Mouse (Mus musculus) spleen, postnatal 36 days (tissue): ENCODE data around the gene Serpine1.
"Not testable (repeated sequence)": the region's sequence is repeated elsewhere in the genome, so short reads cannot be mapped to it uniquely, and the experiment has no call there.

Source experiments
- DNase-seq, 2 experiments: peaks; one replicate each; pipeline ENCODE4 v3.0.0; 2022; ENCODE audit warnings: low spot score in 2 of 2, mixed read lengths in 1 of 2

Serpine1 gene

GRCm38 (mm10) chr5:137072079-137072960 is at the start of gene Serpine1:
Gene Serpine1, minus strand, starts transcription at chr5:137072268.
- DNase-seq, result peak; percentile 32 to 37

- DNase-seq, result no peak
These were observed 49.2 kb upstream of the Serpine1 start for GRCm38 (mm10) chr5:137121280-137121679.

DNA sequence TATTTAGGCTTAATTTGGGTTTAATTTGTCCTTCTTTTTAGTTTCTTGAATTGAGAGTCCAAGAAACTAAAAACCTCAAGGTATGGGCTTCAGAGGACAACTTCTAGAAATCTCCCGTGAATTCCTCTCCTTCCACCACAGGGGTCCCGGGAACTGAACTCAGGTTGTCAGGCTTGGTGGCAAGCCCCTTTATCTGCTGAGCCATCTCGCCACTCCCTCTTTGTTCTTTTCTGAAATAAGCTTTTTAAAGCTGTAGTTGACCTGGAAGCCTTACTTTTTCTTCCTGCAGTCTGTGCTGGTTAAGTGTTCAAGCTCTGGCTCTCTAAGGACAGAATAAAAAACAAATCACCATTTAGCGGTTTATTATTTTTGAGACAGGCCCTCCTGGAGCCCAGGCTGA is 46.8 kb upstream of the Serpine1 start:
- DNase-seq, result no peak

DNA sequence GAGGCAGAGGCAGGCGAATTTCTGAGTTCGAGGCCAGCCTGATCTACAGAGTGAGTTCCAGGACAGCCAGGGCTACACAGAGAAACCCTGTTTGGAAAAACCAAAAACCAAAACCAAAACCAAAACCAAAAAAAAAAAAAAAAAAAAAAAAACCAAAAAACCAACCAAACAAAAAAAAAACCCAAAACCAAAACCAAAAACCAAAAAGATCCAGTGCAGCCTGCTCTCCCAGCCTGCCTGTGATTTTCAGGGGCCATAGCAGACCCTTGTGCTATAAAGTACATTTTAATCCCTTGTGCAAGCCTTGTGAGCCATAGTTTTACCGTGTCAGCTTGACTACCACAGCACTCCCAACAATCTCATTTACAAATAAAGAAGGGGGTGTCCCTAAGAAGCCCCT is 45.9 kb upstream of the Serpine1 start:
- DNase-seq, result not testable (repeated sequence)

DNA sequence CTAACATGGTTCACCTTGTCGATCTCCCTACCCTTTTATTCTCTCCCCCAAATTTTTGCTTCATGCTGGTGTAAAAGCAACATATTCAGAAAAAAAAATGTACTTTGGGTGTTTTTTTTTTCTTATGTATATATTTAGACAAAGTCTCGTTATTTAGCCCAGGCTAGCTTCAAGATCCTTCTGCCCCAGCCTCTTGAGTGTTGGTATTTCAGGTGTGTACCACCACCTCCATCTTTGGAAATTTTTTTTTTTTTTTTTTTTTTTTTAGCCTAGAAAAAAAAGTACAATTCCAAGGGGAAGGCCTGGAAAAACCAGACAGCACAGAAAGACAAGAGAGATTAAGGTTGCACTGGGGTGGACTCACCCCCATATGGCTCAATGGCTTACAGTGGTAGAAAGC is 44.9 kb upstream of the Serpine1 start:
- DNase-seq, result no peak

DNA sequence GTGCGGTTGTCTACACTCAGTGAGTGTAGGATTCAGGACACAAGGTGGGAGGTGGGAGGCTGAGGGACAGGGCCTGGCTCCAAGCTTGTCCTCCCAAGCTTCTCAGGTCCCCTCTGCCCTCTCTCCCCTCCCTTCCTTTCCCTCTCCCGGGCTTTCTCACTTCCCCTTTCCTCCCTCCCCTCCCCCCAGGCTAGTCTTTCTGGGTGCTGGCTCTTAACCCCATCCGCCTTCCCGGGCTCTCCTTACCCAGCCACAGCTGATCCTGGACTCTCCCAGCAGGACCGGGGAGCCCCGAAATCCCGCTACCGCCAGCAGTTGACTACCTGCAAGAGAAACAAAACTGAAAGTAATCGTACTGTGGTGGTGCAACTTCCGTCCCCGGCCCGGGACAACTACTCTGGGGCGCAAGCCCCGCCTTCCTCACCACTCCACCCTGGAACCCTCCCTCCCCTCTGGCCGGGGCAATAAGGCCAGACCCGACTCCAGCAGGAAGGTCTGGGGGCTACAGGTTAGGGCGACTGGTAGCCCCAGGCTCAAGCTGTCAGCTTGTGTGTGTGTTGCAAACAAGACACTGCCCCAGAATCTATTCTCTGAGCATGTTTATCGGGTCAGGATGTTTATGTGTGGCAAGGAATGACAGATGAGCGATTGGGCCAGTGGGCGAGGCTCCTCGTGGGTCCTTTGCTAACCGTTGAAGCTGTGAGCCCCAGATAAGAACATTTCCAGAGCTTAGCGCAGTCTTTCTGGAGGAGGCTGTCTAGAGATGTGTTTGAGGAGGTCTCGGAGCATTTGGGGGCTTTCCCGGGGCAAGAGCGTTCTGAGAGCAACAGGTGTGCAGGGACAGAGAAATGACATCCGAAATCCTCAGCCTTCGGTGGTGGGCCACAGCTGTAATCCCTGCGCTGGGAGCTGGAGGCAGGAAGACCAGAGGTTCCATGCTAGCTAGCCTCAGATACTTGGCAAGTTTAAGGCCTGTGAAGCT is 44.1 kb upstream of the Serpine1 start, which contains the start of gene Trim56:
TSS of gene Trim56 (minus strand) at position 344 of the 982 bp plus-strand sequence.
- DNase-seq, result peak; percentile 87 to 88

- no peak for DNase-seq
These were observed 43.0 kb upstream of the Serpine1 start for GRCm38 (mm10) chr5:137114891-137115561.

- no peak for DNase-seq
These were observed 39.7 kb upstream of the Serpine1 start for GRCm38 (mm10) chr5:137111542-137112408.

DNA sequence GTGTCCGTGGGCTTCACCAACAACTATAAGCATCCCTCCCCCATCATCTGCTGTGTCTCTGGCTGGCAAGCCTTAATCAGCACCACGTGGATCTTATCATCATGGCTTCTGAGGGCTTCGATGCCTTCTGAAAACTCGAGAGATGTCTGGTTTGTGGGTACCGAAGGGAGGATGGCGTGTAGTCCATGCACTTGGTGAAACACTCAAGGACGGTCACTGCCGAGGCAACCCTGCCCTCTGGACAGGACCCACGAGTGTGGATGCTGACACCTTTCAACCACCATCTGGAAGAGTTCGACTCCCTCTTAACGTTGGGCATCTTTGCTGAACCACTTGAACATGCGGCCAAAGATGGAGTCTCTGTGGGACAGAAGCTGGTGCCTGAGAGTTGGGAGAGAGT is 38.8 kb upstream of the Serpine1 start:
- no peak for DNase-seq

GRCm38 (mm10) chr5:137109941-137110593 is 38.0 kb upstream of the Serpine1 start:
- DNase-seq, result no peak

- DNase-seq, result no peak
These were observed 36.0 kb upstream of the Serpine1 start for GRCm38 (mm10) chr5:137108111-137108510.

GRCm38 (mm10) chr5:137107670-137108069 is 35.6 kb upstream of the Serpine1 start:
- no peak for DNase-seq

DNA sequence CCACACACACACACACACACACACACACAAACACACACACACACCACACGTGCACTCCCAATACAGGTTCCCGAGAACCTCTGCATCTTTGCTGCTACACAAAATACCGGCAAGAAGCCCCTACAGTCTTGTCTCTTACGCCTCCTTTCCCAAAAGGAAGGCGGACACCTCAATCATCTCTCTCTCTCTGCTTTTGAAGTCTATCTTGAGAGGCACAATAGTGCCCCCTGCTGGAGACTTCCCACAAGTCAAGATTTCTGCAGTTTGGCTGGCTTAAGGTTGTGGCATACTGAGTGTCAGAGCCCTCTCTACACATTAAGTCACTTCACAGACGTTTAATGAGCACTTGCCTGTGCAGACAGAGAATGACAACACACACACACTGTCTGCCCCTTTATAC is 35.0 kb upstream of the Serpine1 start:
- DNase-seq, result peak; percentile 43 to 67

GRCm38 (mm10) chr5:137106434-137106833 is 34.4 kb upstream of the Serpine1 start:
- DNase-seq, result no peak

DNA sequence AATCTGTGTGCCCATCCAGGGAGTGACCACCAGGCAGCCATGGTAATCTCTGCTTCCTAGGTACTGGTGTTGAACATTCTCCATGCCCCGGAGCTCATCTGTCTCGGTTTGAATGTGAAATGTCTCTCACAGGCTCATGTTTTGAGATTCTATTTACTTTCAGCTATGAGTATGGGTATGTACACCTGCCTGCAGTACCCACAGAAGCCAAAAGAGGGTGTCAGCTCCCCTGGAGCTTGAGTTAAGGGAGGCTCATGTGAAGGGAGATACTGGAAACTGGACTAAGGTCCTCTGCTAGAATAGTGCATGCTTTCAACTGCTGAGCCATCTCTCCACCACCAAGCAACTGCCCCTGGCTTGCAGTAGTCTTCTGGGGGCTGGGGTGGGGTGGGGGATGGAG is 31.9 kb upstream of the Serpine1 start:
- no peak for DNase-seq

GRCm38 (mm10) chr5:137102575-137103522 is 30.8 kb upstream of the Serpine1 start:
- DNase-seq, result peak; percentile 55 to 72

GRCm38 (mm10) chr5:137102078-137102477 is 30.0 kb upstream of the Serpine1 start:
- no peak for DNase-seq

DNA sequence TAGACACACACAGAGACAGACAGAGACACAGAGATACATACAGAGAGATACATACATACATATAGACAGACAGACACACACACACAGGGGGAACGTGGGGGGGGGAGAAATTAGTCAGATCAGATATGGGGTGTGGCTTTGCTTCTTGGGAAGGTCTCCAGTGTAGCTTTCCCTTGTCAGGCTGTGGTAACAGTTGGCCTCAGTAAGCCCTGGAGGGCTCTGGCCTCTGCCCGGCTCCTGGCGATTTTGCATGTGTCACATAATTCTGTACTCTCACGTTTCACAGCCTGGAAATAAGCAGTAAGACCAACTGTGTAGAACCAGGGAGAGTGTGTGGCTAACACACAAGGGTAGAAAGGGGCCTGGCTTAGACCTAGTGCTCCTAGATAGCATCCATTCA is 28.6 kb upstream of the Serpine1 start:
- DNase-seq, result no peak

GRCm38 (mm10) chr5:137098418-137098817 is 26.4 kb upstream of the Serpine1 start:
- DNase-seq, result no peak
